In genomic region chr8:12564307-12564706, GRCm38 (mm10) we compare ENCODE assay signal across 9 mouse cellular contexts. TPM values are rescaled to one million over a fixed set of nuclear protein-coding genes. Genes with fewer than 3 reads are reported as not detected.
A peak's percentile ranks its signal among the peaks of the same experiment; 100 is the strongest.
DNase-seq lines count a peak whose midpoint lies in the region; ATAC-seq and TF ChIP-seq lines count a peak whose summit lies in the region.
"Had no signal": no experiment of that assay in that cellular context is flagged by ENCODE, and none has a peak within 500 bp of the region (broad histone marks: within the 10 kb centered on the region; RNA-seq: fewer than 3 reads in every experiment).

No protein-coding gene starts in this region.

- WGBS in heart, embryonic 11.5 days (ENCODE audit: insufficient replicate concordance), result 5% methylated on average over 4 of the region's 4 CpGs
- WGBS in embryonic facial prominence, embryonic 10.5 days, result 4% methylated on average over 4 of the region's 4 CpGs

- no peaks in the 10 kb centered on the region for H3K36me3 ChIP-seq in heart, embryonic 11.5 days (ENCODE audit: control insufficient read depth, insufficient read depth, low read length)
- no peaks in the 10 kb centered on the region for H3K36me3 ChIP-seq in MEL (ENCODE audit: control insufficient read depth in 1 of 2, insufficient read depth in 2 of 2, low read length in 2 of 2)
- H3K36me3 ChIP-seq in embryonic facial prominence, embryonic 10.5 days (replicated peaks), result no peaks in the 10 kb centered on the region
- H3K36me3 ChIP-seq: limb, embryonic 13.5 days had no signal

- H3K4me3 ChIP-seq in heart, embryonic 11.5 days (ENCODE audit: low read depth, low read length), result no peak overlapping the region
- H3K4me3 ChIP-seq in MEL (ENCODE audit: control insufficient read depth in 1 of 2, insufficient read depth in 1 of 2, low read depth in 2 of 2, low read length in 2 of 2), result no peak overlapping the region
- H3K4me3 ChIP-seq in embryonic facial prominence, embryonic 10.5 days, result no peak overlapping the region
- H3K4me3 ChIP-seq: limb, embryonic 13.5 days had no signal

- TF ChIP-seq CTCF in MEL (IDR thresholded peaks at IDR 0.05 in 2 of 3, conservative IDR thresholded peaks at IDR 0.05 in 1 of 3; ENCODE audit: control insufficient read depth in 1 of 3, insufficient read depth in 1 of 3, low read depth in 2 of 3, low read length in 3 of 3, poor library complexity in 1 of 3, severe bottlenecking in 1 of 3), result peak in 2 of 3 experiments; percentile 3 to 14; a peak in 2 of 6 replicates

- no peak overlapping the region for H3K27ac ChIP-seq in heart, embryonic 11.5 days (ENCODE audit: low read depth, low read length)
- H3K27ac ChIP-seq in MEL (ENCODE audit: control insufficient read depth, low read depth, low read length), result no peak overlapping the region
- H3K27ac ChIP-seq in embryonic facial prominence, embryonic 10.5 days (replicated peaks), result no peak overlapping the region
- H3K27ac ChIP-seq: limb, embryonic 13.5 days had no signal

- no peaks in the 10 kb centered on the region for H3K79me2 ChIP-seq in MEL (ENCODE audit: control insufficient read depth, insufficient read depth, low read length, poor library complexity)

- H3K9ac ChIP-seq in heart, embryonic 11.5 days (ENCODE audit: low read depth, low read length), result no peak overlapping the region
- H3K9ac ChIP-seq in MEL (ENCODE audit: control insufficient read depth, low read depth, low read length, poor library complexity, severe bottlenecking), result no peak overlapping the region
- H3K9ac ChIP-seq: limb, embryonic 13.5 days had no signal

- intact Hi-C loops in heart, postnatal 10 days (cut with DNase I), result loop anchor here (1.0 to 5.0 kb wide), 4 partner anchors 113 to 607 kb away; no protein-coding TSS in a partner anchor

- TF ChIP-seq RAD21 in MEL (IDR thresholded peaks at IDR 0.05; ENCODE audit: low read depth, low read length), result peak; percentile 21

- no peak overlapping the region for H3K4me2 ChIP-seq in heart, embryonic 11.5 days
- H3K4me2 ChIP-seq: limb, embryonic 13.5 days had no signal

- no peak for TF ChIP-seq EP300 in MEL (IDR thresholded peaks at IDR 0.05; ENCODE audit: low read depth in 1 of 2, low read length in 2 of 2)

- no peak for TF ChIP-seq POLR2A in MEL (IDR thresholded peaks at IDR 0.05; ENCODE audit: control insufficient read depth in 1 of 2, insufficient read depth in 1 of 2, low read depth in 1 of 2, low read length in 2 of 2, poor library complexity in 1 of 2)

- no peak for ATAC-seq in heart, embryonic 11.5 days (replicated peaks; ENCODE audit: insufficient number of reproducible peaks, low FRiP score, low TSS enrichment)

- DNase-seq in heart, postnatal 10 days, result peak; percentile 30 to 56
- DNase-seq in MEL (ENCODE audit: low read depth, low spot score), result no peak
- peak; percentile 55 for DNase-seq in embryonic facial prominence, embryonic 10.5 days (ENCODE audit: low spot score)
- DNase-seq in kidney, adult 9 months, result peak; percentile 52
- DNase-seq in mesoderm, embryonic 11.5 days (ENCODE audit: low read depth, low spot score), result peak; percentile 62
- DNase-seq in telencephalon, adult 2 months (ENCODE audit: low read depth, low spot score), result peak; percentile 22
- DNase-seq in spleen, postnatal 10 days (ENCODE audit: low spot score in 2 of 2), result no peak

- peaks cover 34% of the 10 kb centered on the region for H3K27me3 ChIP-seq in heart, embryonic 11.5 days (ENCODE audit: control insufficient read depth, insufficient read depth, low read length)
- no peaks in the 10 kb centered on the region for H3K27me3 ChIP-seq in MEL (ENCODE audit: control insufficient read depth in 1 of 2, insufficient read depth in 2 of 2, low read length in 2 of 2)
- peaks cover 81% of the 10 kb centered on the region for H3K27me3 ChIP-seq in embryonic facial prominence, embryonic 10.5 days (replicated peaks; ENCODE audit: low read depth, poor library complexity, severe bottlenecking)

- no peaks in the 10 kb centered on the region for H3K9me3 ChIP-seq in heart, embryonic 11.5 days (replicated peaks; ENCODE audit: control insufficient read depth, low read length)
- H3K9me3 ChIP-seq in MEL (replicated peaks; ENCODE audit: insufficient read depth, low read length), result no peaks in the 10 kb centered on the region
- H3K9me3 ChIP-seq in embryonic facial prominence, embryonic 10.5 days, result no peaks in the 10 kb centered on the region
- H3K9me3 ChIP-seq: limb, embryonic 13.5 days had no signal

- H3K4me1 ChIP-seq in heart, embryonic 11.5 days (ENCODE audit: control insufficient read depth, insufficient read depth, low read length), result no peaks in the 10 kb centered on the region
- no peaks in the 10 kb centered on the region for H3K4me1 ChIP-seq in MEL (ENCODE audit: control insufficient read depth in 1 of 2, insufficient read depth in 2 of 2, low read length in 2 of 2)
- H3K4me1 ChIP-seq in embryonic facial prominence, embryonic 10.5 days, result peaks cover 10% of the 10 kb centered on the region; the same call in 1 of the 2 replicates
- H3K4me1 ChIP-seq: limb, embryonic 13.5 days had no signal

TF ChIP-seq in MEL, 35 proteins besides CTCF, POLR2A, EP300 and RAD21:
- TF ChIP-seq TBP (IDR thresholded peaks at IDR 0.05; ENCODE audit: low read depth, low read length) (no peak), E2F4 (IDR thresholded peaks at IDR 0.05; ENCODE audit: borderline replicate concordance, low read depth, low read length) (no peak), UBTF (IDR thresholded peaks at IDR 0.05; ENCODE audit: borderline replicate concordance, insufficient read depth, low read depth, low read length) (no peak), POLR2AphosphoS5 (IDR thresholded peaks at IDR 0.05; ENCODE audit: borderline replicate concordance, low read depth, low read length) (no peak), MAZ (IDR thresholded peaks at IDR 0.05; ENCODE audit: low read depth, low read length) (no peak), ZNF384 (IDR thresholded peaks at IDR 0.05; ENCODE audit: low read depth, low read length) (no peak), SIN3A (IDR thresholded peaks at IDR 0.05; ENCODE audit: low read length) (no peak), ZC3H11A (IDR thresholded peaks at IDR 0.05; ENCODE audit: low read depth, low read length) (no peak), POLR2AphosphoS2 (IDR thresholded peaks at IDR 0.05; ENCODE audit: low read length) (no peak), CHD1 (IDR thresholded peaks at IDR 0.05; ENCODE audit: low read depth, low read length) (no peak), ZKSCAN1 (IDR thresholded peaks at IDR 0.05; ENCODE audit: low read depth, low read length) (no peak)

RNA-seq across cellular contexts. Expression of gene Spaca7, which starts 8.5 kb away (rescaled TPM):
- not detected for total RNA-seq in heart, postnatal 10 days (2021)
- polyA plus RNA-seq in heart, embryonic 11.5 days (2014; fragmentation: Nextera tagmentation; extraction: Ambion mirVana), result not detected in 2 replicates
- total RNA-seq in MEL (2012; rRNA removed), result not detected in 2 replicates
- polyA plus RNA-seq in MEL (2012; ENCODE audit: insufficient read depth in 1 of 2, insufficient read length in 2 of 2, low read depth in 1 of 2, low replicate concordance in 2 of 2, missing spikeins in 1 of 2), result not detected
- polyA plus RNA-seq in embryonic facial prominence, embryonic 10.5 days (2016; fragmentation: Nextera tagmentation; extraction: Ambion mirVana), result not detected in 2 replicates
- polyA plus RNA-seq: limb, embryonic 13.5 days had no signal

Comparison
In these comparisons a context has a peak if more than half of its experiments do, and no peak if none do; other contexts are left out.
1. DNase-seq: peak in heart, postnatal 10 days (2 of 2), embryonic facial prominence, embryonic 10.5 days (single experiment), kidney, adult 9 months (single experiment), mesoderm, embryonic 11.5 days (single experiment) and telencephalon, adult 2 months (single experiment); none in MEL (single experiment) and spleen, postnatal 10 days (0 of 2).